8 mouse cellular contexts compared by ENCODE assay signal in the genomic region with DNA sequence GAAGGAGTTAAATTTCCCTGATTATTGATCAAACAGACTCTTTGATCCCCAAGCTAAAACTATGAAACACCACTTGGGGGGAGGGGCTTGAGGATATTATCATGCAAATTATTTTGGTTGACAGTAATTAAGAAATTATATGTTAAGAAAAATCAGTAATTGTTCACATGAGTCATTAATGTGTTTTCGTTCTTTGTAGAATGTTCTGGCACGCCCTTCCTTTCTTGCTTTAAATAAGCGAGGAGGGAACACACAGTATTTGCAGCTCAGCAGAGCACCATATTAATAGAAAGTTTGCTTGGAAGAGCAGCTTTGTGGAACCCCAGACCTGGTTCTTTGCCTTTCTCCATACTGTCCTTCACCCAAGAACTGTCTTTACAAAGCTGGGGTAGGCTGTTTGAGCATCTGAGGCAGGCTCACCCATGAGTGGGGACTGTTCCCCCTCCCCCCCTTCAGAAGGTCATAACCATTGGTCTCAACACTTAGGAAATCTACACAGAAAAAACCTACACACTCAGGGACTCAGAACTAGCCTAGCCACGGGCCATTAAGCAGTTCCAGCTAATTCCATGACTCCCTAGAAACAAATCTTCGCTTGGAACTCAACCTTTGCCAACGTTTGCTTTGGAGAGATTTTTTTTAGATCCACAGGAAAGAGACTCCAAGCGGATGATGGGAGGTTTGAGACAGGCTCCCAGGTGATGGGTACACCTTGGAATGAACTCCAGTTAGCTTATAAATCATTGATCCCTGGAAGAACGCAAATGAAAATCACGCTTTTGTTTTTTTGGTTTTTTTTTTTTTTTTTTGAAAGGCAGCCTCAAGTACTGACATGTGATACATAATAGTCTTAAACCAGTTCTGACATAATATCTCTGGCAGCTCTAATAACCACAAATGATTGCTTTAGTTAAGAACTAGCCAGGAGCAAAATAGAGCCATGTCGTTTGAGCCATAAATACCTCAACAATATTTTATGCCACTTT.
DNase-seq lines count a peak whose midpoint lies in the region; ATAC-seq and TF ChIP-seq lines count a peak whose summit lies in the region.
"Had no signal": no experiment of that assay in that cellular context is flagged by ENCODE, and none has a peak within 500 bp of the region (broad histone marks: within the 10 kb centered on the region; RNA-seq: fewer than 3 reads in every experiment).

No protein-coding gene starts in this region.

- no peak for TF ChIP-seq RAD21 in CH12.LX (IDR thresholded peaks at IDR 0.05; ENCODE audit: low read depth, low read length)

- no peak for ATAC-seq in heart, embryonic 15.5 days (replicated peaks; ENCODE audit: insufficient number of reproducible peaks, insufficient read depth, low FRiP score, low read depth)
- ATAC-seq in kidney, embryonic 16.5 days (ENCODE audit: low FRiP score, low TSS enrichment), result peak; percentile 83

- H3K27me3 ChIP-seq in CH12.LX (replicated peaks), result no peaks in the 10 kb centered on the region
- H3K27me3 ChIP-seq in heart, embryonic 15.5 days, result no peaks in the 10 kb centered on the region
- H3K27me3 ChIP-seq in kidney, embryonic 16.5 days (ENCODE audit: insufficient read depth, low read length), result no peaks in the 10 kb centered on the region
- H3K27me3 ChIP-seq: neural tube, embryonic 15.5 days had no signal

- H3K36me3 ChIP-seq in CH12.LX (replicated peaks in 1 of 2; ENCODE audit: control insufficient read depth in 1 of 2, insufficient read depth in 1 of 2, low read length in 1 of 2), result peaks cover 0 to 8% of the 10 kb centered on the region in 2 experiments
- H3K36me3 ChIP-seq in heart, embryonic 15.5 days, result no peaks in the 10 kb centered on the region
- 0 out of 2 replicates have a peak, but pooled peaks cover 4% of the 10 kb centered on the region for H3K36me3 ChIP-seq in kidney, embryonic 16.5 days (ENCODE audit: insufficient read depth, low read length)
- H3K36me3 ChIP-seq: neural tube, embryonic 15.5 days had no signal

- DNase-seq in 3134 (ENCODE audit: extremely low read depth, insufficient read length, low spot score) (peak; percentile 33), CH12.LX (ENCODE audit: extremely low read depth) (no peak)
- no peak for DNase-seq in cerebellum, adult 9-11 months
- no peak for DNase-seq in cerebellum, adult 11 months
- DNase-seq in cerebellum, postnatal 36 days, result no peak

- no peak for TF ChIP-seq EP300 in CH12.LX (IDR thresholded peaks at IDR 0.05; ENCODE audit: low read length)

- H3K4me3 ChIP-seq in CH12.LX (replicated peaks in 1 of 3; ENCODE audit: low read depth in 2 of 3, low read length in 2 of 3, poor library complexity in 1 of 3), result no peak overlapping the region
- H3K4me3 ChIP-seq in heart, embryonic 15.5 days, result no peak overlapping the region
- H3K4me3 ChIP-seq in kidney, embryonic 16.5 days (ENCODE audit: low read length), result no peak overlapping the region
- H3K4me3 ChIP-seq: neural tube, embryonic 15.5 days had no signal

- in situ Hi-C loops in CH12.LX (cut with MboI; ENCODE audit: low pct_ligation_motif_present, low pct_unique_long_range_greater_than_20kb, low sequenced_read_pairs), result loop anchor here (10.0 kb wide), 1 partner anchor 109 kb away; a partner anchor contains a TSS

- peak overlapping the region; percentile 53; the same call in 1 of the 2 replicates for H3K9ac ChIP-seq in CH12.LX (ENCODE audit: insufficient read depth, low read depth)
- no peak overlapping the region for H3K9ac ChIP-seq in heart, embryonic 15.5 days
- H3K9ac ChIP-seq in kidney, embryonic 16.5 days (replicated peaks; ENCODE audit: low read length), result no peak overlapping the region
- H3K9ac ChIP-seq: neural tube, embryonic 15.5 days had no signal

- dilution Hi-C loops in CH12.LX (cut with MboI; ENCODE audit: extremely low pct_ligation_motif_present, extremely low pct_unique_long_range_greater_than_20kb, low sequenced_read_pairs), result no loop called here

- H3K27ac ChIP-seq in CH12.LX (ENCODE audit: insufficient read depth, low read depth), result no peak overlapping the region; the same call in none of the 2 replicates
- H3K27ac ChIP-seq in heart, embryonic 15.5 days, result peak overlapping the region; percentile 83
- H3K27ac ChIP-seq in kidney, embryonic 16.5 days (ENCODE audit: low read length), result peak overlapping the region; percentile 95
- H3K27ac ChIP-seq: neural tube, embryonic 15.5 days had no signal

- no peak for TF ChIP-seq CTCF in CH12.LX (conservative IDR thresholded peaks at IDR 0.05 in 1 of 2, IDR thresholded peaks at IDR 0.05 in 1 of 2; ENCODE audit: low read depth in 2 of 2, low read length in 2 of 2)

- no peaks in the 10 kb centered on the region for H3K79me2 ChIP-seq in CH12.LX (replicated peaks; ENCODE audit: control insufficient read depth, extremely low read depth, insufficient read depth, poor library complexity, severe bottlenecking)

- TF ChIP-seq POLR2A in CH12.LX (IDR thresholded peaks at IDR 0.05; ENCODE audit: low read depth, low read length), result no peak

- peak overlapping the region; percentile 75 for H3K4me2 ChIP-seq in CH12.LX (ENCODE audit: insufficient read depth, low read depth, poor library complexity, severe bottlenecking)
- H3K4me2 ChIP-seq in heart, embryonic 15.5 days, result no peak overlapping the region
- peak overlapping the region; percentile 34; the same call in 1 of the 2 replicates for H3K4me2 ChIP-seq in kidney, embryonic 16.5 days (replicated peaks; ENCODE audit: low read depth, low read length)
- H3K4me2 ChIP-seq: neural tube, embryonic 15.5 days had no signal

- no peaks in the 10 kb centered on the region for H3K9me3 ChIP-seq in CH12.LX (replicated peaks; ENCODE audit: low read length)
- H3K9me3 ChIP-seq in heart, embryonic 15.5 days (replicated peaks), result no peaks in the 10 kb centered on the region
- H3K9me3 ChIP-seq in kidney, embryonic 16.5 days (ENCODE audit: low read length), result no peaks in the 10 kb centered on the region
- H3K9me3 ChIP-seq: neural tube, embryonic 15.5 days had no signal

- H3K4me1 ChIP-seq in CH12.LX (ENCODE audit: control insufficient read depth in 1 of 2, insufficient read depth in 2 of 2), result peaks cover 26 to 63% of the 10 kb centered on the region in 2 experiments
- H3K4me1 ChIP-seq in heart, embryonic 15.5 days (replicated peaks), result peaks cover 46% of the 10 kb centered on the region
- peaks cover 49% of the 10 kb centered on the region for H3K4me1 ChIP-seq in kidney, embryonic 16.5 days (ENCODE audit: insufficient read depth, low read length)

- WGBS in heart, embryonic 15.5 days, result 64% methylated on average over 10 of the region's 10 CpGs
- 22% methylated on average over 10 of the region's 10 CpGs for WGBS in kidney, embryonic 16.5 days

TF ChIP-seq in CH12.LX, 34 proteins besides CTCF, POLR2A, EP300 and RAD21:
- no peak for TF ChIP-seq JUND (conservative IDR thresholded peaks at IDR 0.05; ENCODE audit: low read depth, low read length)
- no peak for TF ChIP-seq MXI1 (IDR thresholded peaks at IDR 0.05; ENCODE audit: low read depth, low read length)
- TF ChIP-seq ZKSCAN1 (IDR thresholded peaks at IDR 0.05; ENCODE audit: borderline replicate concordance, low read depth, low read length), result no peak
- TF ChIP-seq CHD1 (IDR thresholded peaks at IDR 0.05; ENCODE audit: low read depth, low read length), result 0 out of 2 replicates have a peak, but pooled peaks have one; percentile 58
- TF ChIP-seq PAX5 (IDR thresholded peaks at IDR 0.05; ENCODE audit: low read length), result no peak
- TF ChIP-seq MAZ (IDR thresholded peaks at IDR 0.05; ENCODE audit: low read depth, low read length), result no peak
- TF ChIP-seq MAX (IDR thresholded peaks at IDR 0.05; ENCODE audit: low read length), result no peak
- TF ChIP-seq USF1 (IDR thresholded peaks at IDR 0.05; ENCODE audit: low read depth, low read length), result no peak
- no peak for TF ChIP-seq NELFE (IDR thresholded peaks at IDR 0.05; ENCODE audit: low read depth, low read length)
- TF ChIP-seq CHD2 (IDR thresholded peaks at IDR 0.05; ENCODE audit: low read length), result no peak
- no peak for TF ChIP-seq ETS1 (conservative IDR thresholded peaks at IDR 0.05; ENCODE audit: low read depth, low read length)
- TF ChIP-seq KAT2A (IDR thresholded peaks at IDR 0.05; ENCODE audit: insufficient replicate concordance, low read length), result no peak
- 0 out of 2 replicates have a peak, but pooled peaks have one; percentile 46 for TF ChIP-seq ZNF384 (IDR thresholded peaks at IDR 0.05; ENCODE audit: low read depth, low read length)
